Mouse (Mus musculus): ENCODE measurements at regions not wholly inside any gene's neighbourhood (a gene's known extent, or its start where the extent isn't known, plus 50 kb on each side); places are given as distances from the start of the nearest gene placed in this dataset.

- DNase-seq (ENCODE audit: low spot score): no peak
Observed at GRCm38 (mm10) chr12:109662179-109662578, 62.0 kb upstream of the Rtl1 start.

GRCm38 (mm10) chr12:109674766-109675165, 74.6 kb upstream of the Rtl1 start:
- DNase-seq (ENCODE audit: low spot score): no peak

GRCm38 (mm10) chr12:109694046-109694445, 93.9 kb upstream of the Rtl1 start:
- DNase-seq (ENCODE audit: low spot score): no peak

- DNase-seq (ENCODE audit: low spot score): no peak
Observed at GRCm38 (mm10) chr12:109694801-109695430, 94.8 kb upstream of the Rtl1 start.

- DNase-seq (ENCODE audit: low spot score): no peak
Observed at GRCm38 (mm10) chr12:109706820-109707219, 106.7 kb upstream of the Rtl1 start.

- DNase-seq (ENCODE audit: low spot score): no peak
Observed at GRCm38 (mm10) chr12:109709661-109710060, 109.5 kb upstream of the Rtl1 start.

GRCm38 (mm10) chr12:109711392-109711791, 111.3 kb upstream of the Rtl1 start:
- DNase-seq (ENCODE audit: low spot score): no peak

GRCm38 (mm10) chr12:109711946-109712345, 111.8 kb upstream of the Rtl1 start:
- DNase-seq (ENCODE audit: low spot score): no peak

GRCm38 (mm10) chr12:109712386-109712785, 112.3 kb upstream of the Rtl1 start:
- DNase-seq (ENCODE audit: low spot score): no peak

- DNase-seq (ENCODE audit: low spot score): no peak
Observed at GRCm38 (mm10) chr12:109713041-109713440, 112.9 kb upstream of the Rtl1 start.

- no peak for DNase-seq (ENCODE audit: low spot score)
Observed at GRCm38 (mm10) chr12:109714061-109714460, 113.9 kb upstream of the Rtl1 start.

- no peak for DNase-seq (ENCODE audit: low spot score)
Observed at GRCm38 (mm10) chr12:109716991-109717390, 116.9 kb upstream of the Rtl1 start.

- no peak for DNase-seq (ENCODE audit: low spot score)
Observed at GRCm38 (mm10) chr12:109718036-109718435, 117.9 kb upstream of the Rtl1 start.

- DNase-seq (ENCODE audit: low spot score): no peak
Observed at GRCm38 (mm10) chr12:109738201-109738600, 138.1 kb upstream of the Rtl1 start.

GRCm38 (mm10) chr12:109738911-109739310, 138.8 kb upstream of the Rtl1 start:
- DNase-seq (ENCODE audit: low spot score): no peak

- no peak for DNase-seq (ENCODE audit: low spot score)
Observed at GRCm38 (mm10) chr12:109742486-109742885, 142.4 kb upstream of the Rtl1 start.

GRCm38 (mm10) chr12:109743036-109743650, 143.0 kb upstream of the Rtl1 start:
- no peak for DNase-seq (ENCODE audit: low spot score)

GRCm38 (mm10) chr12:109744186-109744585, 144.1 kb upstream of the Rtl1 start:
- no peak for DNase-seq (ENCODE audit: low spot score)

- no peak for DNase-seq (ENCODE audit: low spot score)
Observed at GRCm38 (mm10) chr12:109745731-109746484, 145.8 kb upstream of the Rtl1 start.

- no peak for DNase-seq (ENCODE audit: low spot score)
Observed at GRCm38 (mm10) chr12:109747201-109747600, 147.1 kb upstream of the Rtl1 start.

- DNase-seq (ENCODE audit: low spot score): no peak
Observed at GRCm38 (mm10) chr12:109747776-109748175, 147.6 kb upstream of the Rtl1 start.

GRCm38 (mm10) chr12:109748326-109749059, 148.4 kb upstream of the Rtl1 start:
- DNase-seq (ENCODE audit: low spot score): peak; percentile 59

GRCm38 (mm10) chr12:109749256-109749655, 149.1 kb upstream of the Rtl1 start:
- DNase-seq (ENCODE audit: low spot score): no peak

Data from layer of hippocampus, adult 9-10 months (tissue).